Mouse (Mus musculus) kidney, postnatal 10 days (tissue): Measurements from ENCODE around the gene Mterf1a.
A peak's percentile ranks its signal among the peaks of the same experiment; 100 is the strongest.
"Not testable (repeated sequence)": the region's sequence is repeated elsewhere in the genome, so short reads cannot be mapped to it uniquely, and the experiment has no call there.

Source experiments
- DNase-seq: peaks from one replicate; pipeline ENCODE4 v3.0.0; 2021; ENCODE audit warnings: mixed read lengths

Gene Mterf1a

GRCm38 (mm10) chr5:3893459-3894293 lies at the start of gene Mterf1a:
Gene Mterf1a (minus strand): TSS chr5:3893933.
- peak; percentile 26 for DNase-seq

GRCm38 (mm10) chr5:3943169-3943568 lies 49.4 kb upstream of the Mterf1a start:
- DNase-seq, result not testable (repeated sequence)

GRCm38 (mm10) chr5:3941240-3941639 lies 47.5 kb upstream of the Mterf1a start:
- DNase-seq, result no peak

- no peak for DNase-seq
These were observed 45.6 kb upstream of the Mterf1a start for GRCm38 (mm10) chr5:3939335-3939734.

- DNase-seq, result no peak
These were observed 45.2 kb upstream of the Mterf1a start for GRCm38 (mm10) chr5:3938905-3939304.

- DNase-seq, result no peak
These were observed 42.2 kb upstream of the Mterf1a start for GRCm38 (mm10) chr5:3935778-3936554.

GRCm38 (mm10) chr5:3935266-3935665 lies 41.5 kb upstream of the Mterf1a start:
- no peak for DNase-seq

- no peak for DNase-seq
These were observed 39.8 kb upstream of the Mterf1a start for GRCm38 (mm10) chr5:3933551-3933950.

- no peak for DNase-seq
These were observed 37.9 kb upstream of the Mterf1a start for GRCm38 (mm10) chr5:3931636-3932035.

- DNase-seq, result no peak
These were observed 37.0 kb upstream of the Mterf1a start for GRCm38 (mm10) chr5:3930760-3931159.

- peak; percentile 39 for DNase-seq
These were observed 34.9 kb upstream of the Mterf1a start for GRCm38 (mm10) chr5:3928690-3929046.

GRCm38 (mm10) chr5:3927801-3928689 lies 34.3 kb upstream of the Mterf1a start, which contains the start of gene Akap9:
Gene Akap9 (plus strand): TSS chr5:3928054.
- DNase-seq, result peak; percentile 83

GRCm38 (mm10) chr5:3926666-3927065 lies 32.9 kb upstream of the Mterf1a start:
- no peak for DNase-seq

- DNase-seq, result no peak
These were observed 28.6 kb upstream of the Mterf1a start for GRCm38 (mm10) chr5:3922350-3922749.

- no peak for DNase-seq
These were observed 11.7 kb upstream of the Mterf1a start for GRCm38 (mm10) chr5:3905471-3905870.

- DNase-seq, result not testable (repeated sequence)
These were observed 524 bp upstream of the Mterf1a start for GRCm38 (mm10) chr5:3894294-3894619.

GRCm38 (mm10) chr5:3889201-3889600 lies 4.5 kb downstream of the Mterf1a start:
- DNase-seq, result no peak

GRCm38 (mm10) chr5:3886862-3887261 lies 6.9 kb downstream of the Mterf1a start:
- DNase-seq, result not testable (repeated sequence)

- DNase-seq, result no peak
These were observed 20.2 kb downstream of the Mterf1a start for GRCm38 (mm10) chr5:3873485-3873884.

- DNase-seq, result no peak
These were observed 21.4 kb downstream of the Mterf1a start for GRCm38 (mm10) chr5:3872348-3872747.

GRCm38 (mm10) chr5:3870161-3870560 lies 23.6 kb downstream of the Mterf1a start:
- DNase-seq, result no peak

- DNase-seq, result peak; percentile 9
These were observed 48.7 kb downstream of the Mterf1a start, which contains the start of gene Lrrd1 for GRCm38 (mm10) chr5:3845026-3845425. Gene Lrrd1 (plus strand): TSS chr5:3845173.
